Mouse (Mus musculus): ENCODE measurements at regions not wholly inside any gene's neighbourhood (a gene's known extent, or its start where the extent isn't known, plus 50 kb on each side); places are given as distances from the start of the nearest gene placed in this dataset.

DNA sequence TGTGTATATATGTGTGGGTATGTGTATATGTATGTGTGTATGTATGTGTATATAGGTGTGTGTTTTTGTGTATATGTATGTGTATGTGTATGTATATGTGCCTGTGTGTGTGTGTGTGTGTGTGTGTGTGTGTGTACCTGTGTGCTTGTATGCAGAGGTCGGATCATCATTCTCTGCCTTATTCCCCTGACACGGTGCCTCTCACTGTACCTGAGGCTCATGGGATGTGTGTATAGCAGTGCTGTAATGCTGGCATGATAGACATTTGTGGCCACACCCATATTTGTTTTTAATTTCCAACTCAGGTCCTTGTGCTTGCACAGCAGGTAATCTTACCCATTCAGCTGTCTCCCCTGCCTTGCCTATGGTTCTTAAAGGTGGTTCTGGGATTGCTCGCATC lies 402.1 kb upstream of the Tmpo start:
- DNase-seq, result no peak

DNA sequence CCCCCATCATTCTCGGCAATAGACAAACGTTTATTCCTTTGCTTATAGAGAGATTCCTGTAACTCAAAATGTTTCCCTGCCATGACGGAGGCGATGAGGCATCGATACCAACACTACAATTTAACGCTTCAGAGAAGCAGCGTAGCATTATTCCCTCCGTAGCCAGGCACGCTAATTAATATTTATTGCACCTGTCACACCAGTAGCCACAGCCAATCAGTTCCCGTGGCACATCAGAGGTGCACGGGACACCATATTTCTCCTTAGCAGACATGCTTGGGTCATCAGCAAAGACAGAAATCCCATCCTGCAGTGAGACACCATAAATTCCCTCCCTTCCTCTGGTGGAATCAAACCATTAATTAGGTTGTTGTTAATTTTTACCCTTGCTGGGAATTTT lies 399.8 kb upstream of the Tmpo start:
- DNase-seq, result no peak

DNA sequence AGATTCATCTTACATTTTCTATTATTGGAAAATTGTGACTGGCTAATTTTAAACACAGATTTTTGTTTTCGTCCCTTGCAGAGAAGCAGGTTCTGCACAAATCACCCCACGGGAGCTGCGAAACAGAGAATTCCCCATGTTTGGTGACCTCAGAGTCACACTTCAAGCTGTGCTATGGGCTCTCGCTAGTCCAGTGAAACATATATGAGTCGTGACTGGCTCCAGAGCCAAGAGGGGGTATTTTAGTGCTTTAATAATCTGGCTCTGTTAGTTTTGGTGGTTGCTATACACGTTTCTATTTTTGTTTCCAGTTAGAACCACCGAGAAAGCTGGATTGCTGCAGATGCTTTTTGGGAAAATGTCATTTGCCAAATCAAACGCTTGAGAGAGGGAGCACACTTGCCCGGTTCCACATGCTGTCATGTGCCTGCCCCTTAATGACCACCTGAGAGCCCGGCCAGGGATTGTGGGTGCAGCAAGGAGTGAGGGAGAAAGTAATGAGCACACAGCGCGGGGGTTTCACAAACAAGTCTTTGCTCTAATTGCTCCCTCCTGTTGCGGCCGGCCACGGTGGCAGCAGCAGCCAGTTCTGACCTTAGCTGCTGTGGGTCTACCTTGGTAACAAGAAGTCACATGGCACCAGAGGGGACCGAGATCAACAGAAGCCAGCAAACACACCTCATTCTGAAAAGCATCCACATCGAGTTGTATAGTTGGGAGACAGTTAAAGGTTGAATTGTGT lies 394.4 kb upstream of the Tmpo start:
- no peak for DNase-seq

DNA sequence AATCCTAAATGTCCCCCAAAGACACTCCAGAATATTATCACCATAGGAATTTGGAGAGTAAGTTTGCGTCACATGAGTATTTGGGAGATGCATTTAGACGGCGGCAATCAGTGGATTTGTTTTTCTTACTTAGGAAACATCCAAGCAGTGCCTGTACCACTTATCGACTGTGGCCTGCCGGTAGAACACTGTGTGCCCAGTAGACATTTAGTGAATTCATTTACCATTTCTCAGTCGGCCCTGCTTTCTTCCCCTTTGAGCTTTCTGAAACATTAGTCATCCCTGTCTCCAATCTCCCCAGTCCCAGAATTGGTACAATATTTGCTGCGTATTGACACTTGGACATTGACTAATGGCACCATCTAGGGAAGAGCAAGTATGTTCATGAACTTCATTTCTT lies 391.7 kb upstream of the Tmpo start:
- no peak for DNase-seq

DNA sequence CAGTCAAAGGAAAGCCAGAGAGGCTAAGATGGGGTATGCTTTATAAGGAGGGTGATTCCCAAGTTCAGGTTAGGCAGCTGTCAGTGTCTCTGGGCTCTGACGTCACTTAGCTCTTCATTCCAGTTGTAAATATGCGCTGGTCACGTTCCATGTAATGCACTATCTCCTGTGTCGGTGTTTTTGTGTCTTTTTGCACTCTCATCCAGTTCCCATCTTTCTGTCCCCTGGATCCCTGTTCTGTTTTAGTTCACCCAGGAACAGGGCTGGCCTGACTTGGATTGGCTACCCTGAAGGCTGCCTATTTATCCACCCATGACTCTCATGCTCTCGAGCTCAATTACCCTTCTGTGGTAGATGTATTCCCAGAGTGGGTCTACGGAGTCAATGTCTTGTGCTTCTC lies 387.9 kb upstream of the Tmpo start:
- no peak for DNase-seq

DNA sequence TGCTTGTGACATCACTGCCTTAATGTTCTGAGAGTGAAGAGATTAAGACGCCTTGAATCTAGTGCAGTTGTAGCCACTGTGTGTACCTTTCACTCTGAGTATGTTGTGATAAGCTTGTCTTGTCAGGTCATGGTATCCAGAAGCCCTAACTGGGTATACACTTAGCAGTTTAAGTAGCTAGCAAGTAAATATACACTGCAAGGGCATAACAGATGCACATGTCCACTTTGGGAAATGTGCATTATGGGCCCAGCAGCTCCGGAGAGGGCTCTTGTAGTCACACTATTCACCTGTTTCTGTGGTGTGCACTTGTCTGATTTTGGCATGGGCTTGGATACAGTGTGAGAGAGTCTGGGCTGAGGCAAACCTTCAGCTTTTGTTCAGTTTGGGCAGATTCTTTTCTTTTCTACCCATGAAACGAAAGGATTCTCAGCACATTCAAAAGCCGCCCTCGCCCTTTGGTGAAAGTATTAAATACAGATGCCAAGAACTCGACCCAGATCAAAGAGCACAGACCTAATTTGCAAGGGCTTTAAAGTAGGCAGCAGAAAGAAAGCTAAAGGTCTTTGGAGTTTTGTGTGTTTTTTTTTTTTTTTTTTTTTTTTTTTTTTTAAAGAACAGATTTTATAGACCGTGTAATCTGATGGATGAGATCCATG lies 385.1 kb upstream of the Tmpo start:
- no peak for DNase-seq

DNA sequence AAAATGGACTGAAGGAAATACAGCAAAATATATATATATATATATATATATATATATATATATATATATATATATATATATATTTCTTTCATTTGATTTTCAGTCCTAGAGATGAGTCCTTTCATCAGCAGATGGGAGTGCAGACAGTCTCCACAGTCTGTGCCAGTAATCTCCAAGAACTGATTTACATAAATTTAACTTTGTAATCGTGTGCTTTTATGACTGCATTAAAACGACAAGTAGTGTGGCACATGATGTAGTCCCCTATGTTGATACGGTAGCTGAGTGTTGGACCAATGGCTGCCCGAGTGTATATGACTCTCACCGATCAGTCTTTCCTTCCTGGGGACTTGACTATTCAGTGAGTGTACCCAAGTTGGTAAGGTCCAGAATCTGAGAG lies 378.2 kb upstream of the Tmpo start:
- no peak for DNase-seq

DNA sequence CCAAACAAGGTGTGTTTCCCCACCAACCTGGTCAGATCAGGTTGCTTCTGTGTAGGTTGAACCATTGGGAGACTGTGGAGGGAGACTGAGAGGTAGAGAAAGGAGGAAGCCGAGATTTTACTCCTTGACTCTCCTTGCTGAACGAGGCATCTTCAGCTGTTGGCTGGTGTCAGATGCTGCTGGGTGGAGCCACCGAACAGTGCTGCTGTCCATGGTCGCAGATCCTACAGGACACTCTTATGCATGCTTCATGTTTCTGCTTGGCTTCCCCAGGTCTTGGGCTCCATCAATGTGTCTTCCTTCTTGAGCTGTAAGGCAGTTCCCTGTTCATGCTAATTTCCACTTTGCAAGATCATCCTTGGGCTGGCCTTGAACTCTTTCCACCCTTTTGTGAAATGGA lies 367.0 kb upstream of the Tmpo start:
- no peak for DNase-seq

DNA sequence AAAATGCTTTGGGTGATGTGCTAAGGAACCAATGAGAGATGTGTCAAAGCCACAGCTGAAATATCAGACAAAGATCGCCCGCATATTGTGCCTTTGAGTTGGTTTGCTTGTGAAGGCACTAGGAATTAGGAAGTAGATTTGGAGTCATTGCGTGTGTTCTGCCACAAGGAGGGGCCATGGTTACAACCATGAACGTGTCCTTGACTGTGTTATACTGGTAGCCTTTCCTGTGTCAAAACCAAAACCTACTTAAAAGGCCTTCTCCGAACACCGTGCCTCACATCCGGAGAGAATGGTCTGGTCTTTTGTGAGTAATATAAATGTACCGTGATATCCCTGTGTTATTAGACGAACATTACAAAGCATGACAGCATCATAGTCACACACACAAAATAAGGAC lies 365.0 kb upstream of the Tmpo start:
- DNase-seq, result no peak

DNA sequence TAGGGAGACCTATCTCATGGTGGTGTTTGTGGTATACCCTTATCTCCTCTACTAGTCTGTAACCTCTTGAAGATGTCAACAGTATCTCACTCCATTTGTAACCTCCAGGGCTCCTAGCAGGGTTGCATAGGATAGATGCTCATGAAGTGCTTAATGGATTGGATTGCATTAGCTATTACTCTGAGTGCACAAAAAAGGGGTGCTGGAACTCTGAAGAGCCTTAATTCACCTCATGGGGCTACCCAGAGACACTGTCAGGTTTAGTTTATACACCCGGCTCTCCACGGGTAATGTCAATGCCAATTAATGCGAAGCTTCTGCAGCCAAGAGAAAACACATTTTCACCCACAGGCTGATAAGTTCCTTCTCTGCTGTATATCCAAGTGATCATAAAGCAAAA lies 364.3 kb upstream of the Tmpo start:
- no peak for DNase-seq

DNA sequence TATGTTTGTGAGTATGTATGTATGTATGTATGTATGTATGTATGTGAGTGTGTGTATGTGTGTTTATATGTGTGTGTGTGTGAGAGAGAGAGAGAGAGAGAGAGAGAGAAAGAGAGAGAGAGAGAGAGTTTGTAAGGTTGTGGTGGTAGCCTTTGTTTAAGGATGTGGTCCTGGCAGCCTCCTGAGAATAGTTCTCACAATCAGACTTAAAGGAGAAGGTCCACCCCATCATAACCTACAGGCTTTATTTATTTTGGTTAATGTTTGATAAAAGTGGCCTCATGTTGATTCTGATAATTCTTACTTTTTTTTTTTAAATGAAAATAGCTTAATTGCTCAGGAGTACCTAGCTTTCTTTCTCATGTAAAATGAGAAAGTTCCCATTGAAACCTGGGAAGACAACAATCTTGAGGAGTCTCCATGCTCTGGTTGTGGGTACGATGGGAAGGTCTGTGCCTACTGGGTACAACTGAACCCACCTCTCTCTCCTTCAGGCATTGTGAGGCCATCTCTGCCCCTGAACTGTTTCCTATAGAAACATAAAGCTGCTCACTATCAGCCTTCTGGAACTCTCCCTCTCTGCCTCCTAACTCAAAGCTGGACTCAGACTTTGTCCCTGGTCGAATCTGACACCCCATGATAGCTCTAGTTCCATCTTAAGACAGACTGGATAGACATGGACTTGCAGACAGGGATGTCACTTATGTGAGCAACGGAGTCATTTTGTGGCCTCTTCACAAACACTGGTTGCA lies 362.2 kb upstream of the Tmpo start:
- no peak for DNase-seq

DNA sequence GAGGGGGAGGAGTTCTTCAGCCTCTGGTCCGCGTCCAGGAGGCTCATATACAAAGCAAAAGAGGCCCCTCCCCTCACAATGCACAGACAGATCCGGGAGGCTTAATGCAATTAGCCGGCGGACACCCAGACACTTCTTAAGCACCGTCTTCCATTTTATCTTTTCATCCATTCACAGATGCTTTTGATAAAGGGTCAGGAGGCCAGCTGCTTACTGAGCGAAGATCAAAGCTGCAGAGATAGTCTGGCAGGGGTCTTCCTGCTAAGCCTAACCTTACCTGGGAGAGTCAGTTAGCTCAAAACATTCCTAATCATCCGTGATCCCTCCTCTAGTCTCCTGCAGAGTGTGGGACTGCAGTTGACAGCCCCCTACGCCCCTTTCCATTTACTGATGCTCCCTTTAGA lies 361.1 kb upstream of the Tmpo start:
- no peak for DNase-seq

DNA sequence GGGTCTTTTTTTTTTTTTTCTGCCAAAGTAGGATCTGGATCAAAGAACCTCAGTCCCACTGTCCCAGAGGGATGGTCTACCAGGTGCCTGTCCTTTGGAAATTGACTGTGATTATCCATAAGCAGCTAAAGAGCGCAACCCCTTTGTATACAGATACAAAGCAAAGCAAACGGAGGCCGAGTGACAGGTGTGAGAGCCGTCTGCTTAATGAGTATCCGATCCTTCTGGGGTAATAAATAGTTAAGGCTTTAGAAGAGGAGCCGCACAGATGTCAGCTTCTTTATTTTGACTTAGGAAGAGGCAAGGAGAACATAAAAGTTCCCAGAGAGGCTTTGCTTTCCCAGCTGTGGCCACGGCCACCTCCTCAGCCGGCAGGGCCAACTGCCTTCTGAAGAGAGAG lies 356.1 kb upstream of the Tmpo start:
- no peak for DNase-seq

DNA sequence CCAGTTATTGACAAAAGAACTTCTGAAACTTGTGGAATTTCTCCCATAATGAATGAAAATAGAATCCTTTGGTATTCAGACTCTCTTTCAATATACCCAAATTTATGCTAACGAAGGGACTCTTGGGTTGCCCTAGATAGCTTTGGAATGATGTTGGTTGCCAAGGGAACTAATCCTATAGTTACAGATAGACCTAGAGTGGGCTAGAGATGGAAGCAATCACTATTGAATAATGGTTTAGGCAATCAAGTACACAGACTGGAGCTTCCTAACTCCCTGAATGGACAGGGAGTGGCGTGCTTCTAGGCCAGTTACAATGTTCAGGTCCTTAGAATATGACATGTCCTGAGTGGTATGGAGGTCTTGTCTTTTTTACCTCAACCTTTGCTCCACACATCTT lies 354.3 kb upstream of the Tmpo start:
- DNase-seq, result no peak

DNA sequence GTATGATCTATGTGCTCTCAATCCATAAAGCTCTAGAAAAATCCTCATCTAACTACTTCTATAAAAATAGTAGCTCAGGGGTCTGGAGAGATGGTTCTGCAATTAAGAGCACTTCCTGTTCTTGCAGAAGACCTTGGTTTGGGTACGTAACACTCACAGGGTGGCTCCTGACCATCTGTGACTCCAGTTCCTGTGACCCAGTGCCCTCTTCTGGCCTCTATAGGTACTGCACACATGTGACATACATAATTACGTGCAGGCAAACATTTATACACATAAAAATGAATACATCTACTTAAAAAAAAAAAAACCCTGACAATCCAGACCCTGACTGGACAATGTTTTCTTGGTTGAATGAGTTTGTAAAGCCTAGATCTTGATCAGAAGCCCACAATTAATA lies 347.2 kb upstream of the Tmpo start:
- no peak for DNase-seq

DNA sequence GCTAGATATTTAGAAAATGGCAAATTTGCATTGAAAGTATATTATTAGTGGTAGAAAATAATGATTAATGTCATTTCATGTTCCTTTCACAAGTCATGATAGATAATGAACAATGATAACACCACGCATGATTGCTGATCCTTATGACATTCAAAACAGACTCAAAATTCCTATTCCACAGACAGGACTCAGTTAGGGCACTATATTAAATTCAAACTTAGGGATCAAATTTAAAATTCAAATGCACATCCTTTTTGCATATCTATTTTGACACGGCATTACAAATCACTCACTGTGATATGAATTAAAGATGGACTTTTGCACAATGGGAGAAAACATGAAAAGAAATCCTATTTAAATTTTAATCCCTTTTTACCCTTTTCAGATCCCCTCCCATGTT lies 340.1 kb upstream of the Tmpo start:
- no peak for DNase-seq

DNA sequence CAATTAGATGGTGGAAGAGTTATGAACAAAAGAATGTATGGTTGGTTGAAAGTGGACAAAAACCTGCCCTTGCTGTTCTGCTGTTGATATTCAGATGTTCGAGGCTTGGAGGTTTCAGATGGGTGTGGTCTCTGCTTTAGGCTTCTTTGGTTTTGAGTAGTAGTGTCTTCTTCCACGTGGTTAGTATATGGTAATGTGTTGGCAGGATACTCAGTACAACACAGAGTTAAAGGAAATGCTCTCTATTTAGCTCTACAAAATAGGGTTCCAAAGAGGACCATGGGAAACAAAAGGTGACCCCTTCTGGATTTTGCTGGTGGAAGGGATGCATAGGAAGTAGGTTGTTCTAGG lies 333.9 kb upstream of the Tmpo start:
- DNase-seq, result no peak

DNA sequence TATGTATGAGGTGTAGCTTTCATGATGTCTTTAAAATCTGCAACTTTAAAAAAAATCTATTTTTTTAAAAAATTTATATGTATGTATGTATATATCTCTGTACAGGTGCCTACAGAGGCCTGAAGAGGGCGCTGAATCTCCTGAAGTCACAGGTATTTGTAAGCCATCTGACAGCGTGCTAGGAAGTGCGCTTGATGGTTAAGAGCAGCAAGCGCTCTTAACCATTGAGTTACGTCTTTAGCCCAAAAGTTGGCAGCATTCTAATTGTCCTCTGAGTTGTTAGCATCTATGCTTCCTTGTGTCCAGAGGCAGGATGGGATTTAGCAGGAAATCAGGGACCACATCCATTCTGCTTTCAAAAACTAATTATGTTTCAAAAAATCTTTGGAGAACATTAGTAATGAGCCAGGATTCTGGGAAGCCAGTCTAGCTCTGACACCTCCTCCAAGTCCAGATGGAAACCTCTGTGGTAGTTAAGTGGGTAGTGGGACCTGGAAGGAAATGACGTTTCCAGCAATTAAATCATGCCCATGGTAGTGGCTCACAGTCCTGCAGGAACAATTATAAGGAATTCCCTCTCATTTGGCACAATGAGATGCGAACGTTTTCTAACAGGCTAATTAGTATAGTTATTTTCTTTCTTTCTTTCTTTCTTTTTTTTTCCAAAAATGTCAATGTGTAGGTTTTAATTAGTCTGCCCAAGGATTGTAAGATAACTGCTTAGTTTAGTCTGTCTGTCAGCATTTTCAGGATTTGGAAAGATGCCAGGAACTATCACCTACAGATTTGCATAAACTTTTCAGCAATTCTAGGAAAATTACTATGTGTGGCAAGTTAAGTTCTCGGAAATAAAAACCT lies 333.3 kb upstream of the Tmpo start:
- DNase-seq, result no peak

DNA sequence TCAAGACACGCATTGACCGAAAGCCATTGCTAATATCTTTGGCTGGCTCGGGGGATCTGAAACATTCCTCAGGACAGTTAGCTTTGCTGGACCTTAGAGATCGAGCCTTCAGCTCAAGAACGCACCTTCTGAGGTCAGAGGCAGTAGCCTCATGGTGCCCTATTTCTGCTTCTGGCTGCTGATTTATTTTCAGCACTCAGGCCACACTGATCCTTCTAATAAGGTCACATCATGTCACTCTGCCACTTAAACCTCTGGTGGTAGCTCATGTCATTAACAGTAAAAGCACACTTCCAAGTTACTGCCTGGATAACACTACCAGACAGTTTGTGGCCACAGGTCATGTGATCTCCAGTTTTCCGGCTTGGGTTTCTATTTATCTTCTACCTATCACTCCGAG lies 325.9 kb upstream of the Tmpo start:
- no peak for DNase-seq

DNA sequence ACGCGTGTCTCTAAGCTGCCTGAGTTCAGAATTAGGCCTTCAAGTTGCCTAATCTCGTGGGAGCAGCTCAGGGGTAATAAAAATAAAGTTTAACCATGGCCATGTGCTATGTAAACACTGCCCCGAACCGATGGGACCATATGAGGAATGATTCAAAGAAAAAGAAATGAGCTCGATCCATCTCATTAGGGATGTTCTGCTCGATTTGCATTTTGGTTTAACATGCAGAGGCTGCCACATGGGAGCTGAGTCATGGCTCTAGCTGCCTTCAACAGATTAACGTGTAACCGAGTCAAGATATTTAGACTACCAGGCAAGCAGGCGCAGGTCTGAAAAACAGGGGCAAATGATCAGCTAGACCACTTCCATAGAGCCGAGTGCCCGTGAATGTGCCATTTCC lies 323.8 kb upstream of the Tmpo start:
- DNase-seq, result no peak

DNA sequence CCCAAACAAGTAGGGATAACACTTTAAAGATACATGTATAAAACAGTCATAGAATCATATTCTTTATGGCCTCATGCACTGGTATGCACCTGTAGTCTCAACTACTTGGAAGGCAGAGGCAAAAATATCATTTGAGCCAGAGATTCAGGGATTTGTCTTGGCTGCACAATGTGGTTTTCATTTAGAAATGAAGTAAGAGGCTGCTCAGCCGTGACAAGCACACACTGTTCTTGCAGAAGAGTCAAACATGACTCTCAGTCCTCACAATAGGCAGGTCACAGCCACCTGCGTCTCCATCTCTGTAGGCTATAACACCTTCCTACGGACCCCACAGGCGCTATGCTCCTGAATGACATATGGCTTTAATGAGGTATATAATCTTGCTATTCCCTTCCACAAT lies 317.4 kb upstream of the Tmpo start:
- DNase-seq, result no peak

DNA sequence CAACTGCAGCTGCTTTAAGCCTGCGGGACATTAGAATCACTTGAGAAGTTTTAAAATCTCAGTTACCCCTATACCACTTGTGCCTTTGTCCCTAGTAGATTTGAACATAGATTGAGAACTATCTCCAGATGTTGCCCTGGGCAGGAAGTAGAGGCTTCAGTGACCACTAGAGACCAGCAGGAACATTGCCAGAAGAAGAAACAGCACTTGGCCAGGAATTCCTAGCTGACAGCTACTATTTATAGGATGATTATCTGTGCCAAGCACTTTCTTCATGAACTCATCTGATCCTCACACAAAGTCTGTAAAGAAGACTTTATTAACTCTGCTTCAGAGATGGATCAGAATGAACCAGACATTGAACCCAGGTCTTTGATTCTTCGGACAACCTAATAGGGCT lies 283.6 kb upstream of the Tmpo start:
- no peak for DNase-seq

Data from gastrocnemius, postnatal 10 days (tissue).